Mouse (Mus musculus): Measurements from ENCODE around the gene Olfr862. TPM values are rescaled to one million over a fixed set of nuclear protein-coding genes. Genes with fewer than 3 reads are reported as not detected.

The Olfr862 gene
- polyA plus RNA-seq (2015; fragmentation: Nextera tagmentation; extraction: Ambion mirVana) = not detected in 2 replicates

DNA sequence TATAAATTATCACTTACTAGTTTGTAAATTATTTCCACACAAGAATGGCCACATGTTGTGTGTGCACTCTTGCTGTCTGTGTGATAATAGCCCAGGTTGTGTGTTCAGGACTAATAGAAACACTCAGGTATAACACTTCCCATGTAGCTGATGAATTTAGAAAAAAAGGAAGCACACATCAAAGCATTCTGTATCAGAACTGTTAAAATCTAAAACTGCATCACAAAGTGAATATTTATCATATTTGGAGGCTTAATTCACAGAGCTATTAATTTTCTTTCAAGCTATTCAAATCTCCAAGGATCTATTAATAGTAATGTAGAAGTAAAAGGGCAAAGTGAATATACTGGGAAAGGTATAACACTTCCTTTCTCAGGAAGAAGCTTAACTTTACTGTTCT is at the start of gene Olfr862:
TSS of gene Olfr862 (minus strand) at position 101 of the 400 bp plus-strand sequence.
- no peaks in the 10 kb centered on the region for H3K27me3 ChIP-seq
- H3K9me3 ChIP-seq (replicated peaks) = 0 out of 2 replicates have a peak, but pooled peaks cover 2% of the 10 kb centered on the region
- H3K4me2 ChIP-seq = no peak within 1 kb of the TSS
- no peak within 1 kb of the TSS for H3K27ac ChIP-seq (replicated peaks)
- no peaks in the 10 kb centered on the region for H3K36me3 ChIP-seq (replicated peaks)
- no peaks in the 10 kb centered on the region for H3K4me1 ChIP-seq (replicated peaks)
- H3K9ac ChIP-seq = no peak within 1 kb of the TSS
- ATAC-seq (ENCODE audit: insufficient read depth) = no peak
- H3K4me3 ChIP-seq (replicated peaks) = no peak within 1 kb of the TSS

- Histone ChIP-seq H3K4me1 (replicated peaks) (no peaks in the 10 kb centered on the region), H3K4me3 (replicated peaks) (no peak within 1 kb of the TSS), H3K9me3 (replicated peaks) (no peaks in the 10 kb centered on the region), H3K4me2 (no peak within 1 kb of the TSS), H3K27me3 (no peaks in the 10 kb centered on the region), H3K9ac (no peak within 1 kb of the TSS), H3K36me3 (replicated peaks) (no peaks in the 10 kb centered on the region), H3K27ac (replicated peaks) (no peak within 1 kb of the TSS)
- no peak for ATAC-seq (ENCODE audit: insufficient read depth)
- WGBS (ENCODE audit: insufficient replicate concordance) = 66% methylated on average over 2 of the region's 2 CpGs
These were observed 28.8 kb upstream of the Olfr862 start, which contains the start of gene Olfr77 for GRCm38 (mm10) chr9:19916565-19916964. Gene Olfr77 (plus strand): TSS chr9:19916865.

DNA sequence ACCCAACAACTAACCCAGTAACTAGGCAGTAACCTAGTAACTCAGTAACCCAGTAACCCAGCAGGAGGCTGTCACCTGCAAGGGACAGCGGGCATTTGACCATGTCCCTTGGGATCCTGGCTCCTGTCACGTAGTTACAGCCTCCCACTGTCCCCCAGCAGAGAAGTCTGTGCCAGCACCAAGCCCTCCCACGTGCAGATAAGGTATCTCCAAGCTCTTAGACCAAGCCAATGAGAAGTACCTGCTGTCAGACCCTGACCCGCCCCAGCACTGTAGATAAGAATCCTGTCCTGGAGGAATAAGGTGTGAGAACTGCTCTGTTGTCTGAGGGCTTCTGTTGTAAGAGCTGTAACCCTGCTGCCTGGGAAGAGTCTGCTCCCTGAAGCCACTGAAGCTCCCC is 23.4 kb upstream of the Olfr862 start:
- Histone ChIP-seq H3K4me2 (no peak overlapping the region), H3K4me1 (replicated peaks) (no peaks in the 10 kb centered on the region), H3K4me3 (replicated peaks) (no peak overlapping the region), H3K9me3 (replicated peaks) (no peaks in the 10 kb centered on the region), H3K27me3 (no peaks in the 10 kb centered on the region), H3K9ac (no peak overlapping the region), H3K36me3 (replicated peaks) (no peaks in the 10 kb centered on the region), H3K27ac (replicated peaks) (no peak overlapping the region)
- WGBS (ENCODE audit: insufficient replicate concordance) = 35% methylated on average over 4 of the region's 4 CpGs
- no peak for ATAC-seq (ENCODE audit: insufficient read depth)

GRCm38 (mm10) chr9:19849647-19850046 is 38.2 kb downstream of the Olfr862 start, which contains the start of gene Olfr860:
Gene Olfr860 (minus strand): TSS chr9:19849747.
- ATAC-seq (ENCODE audit: insufficient read depth) = no peak
- Histone ChIP-seq H3K9ac (no peak within 1 kb of the TSS), H3K4me3 (replicated peaks) (no peak within 1 kb of the TSS), H3K36me3 (replicated peaks) (no peaks in the 10 kb centered on the region), H3K9me3 (replicated peaks) (no peaks in the 10 kb centered on the region), H3K27ac (replicated peaks) (no peak within 1 kb of the TSS), H3K4me2 (no peak within 1 kb of the TSS), H3K27me3 (no peaks in the 10 kb centered on the region), H3K4me1 (replicated peaks) (no peaks in the 10 kb centered on the region)
- WGBS (ENCODE audit: insufficient replicate concordance) = 39% methylated on average over 1 of the region's 1 CpGs

Other genes starting within 250 kb of the Olfr862 start
- gene Olfr857, start 178.6 kb downstream of the Olfr862 start, polyA plus RNA-seq (2015; fragmentation: Nextera tagmentation; extraction: Ambion mirVana) = not detected in 2 replicates
- gene Olfr58, start 107.7 kb downstream of the Olfr862 start, polyA plus RNA-seq (2015; fragmentation: Nextera tagmentation; extraction: Ambion mirVana) = not detected in 2 replicates
- gene Olfr859, start 83.1 kb downstream of the Olfr862 start, polyA plus RNA-seq (2015; fragmentation: Nextera tagmentation; extraction: Ambion mirVana) = not detected in 2 replicates
- not detected in 2 replicates for gene Olfr860, start 38.3 kb downstream of the Olfr862 start, polyA plus RNA-seq (2015; fragmentation: Nextera tagmentation; extraction: Ambion mirVana)
- 0.10 and 0.13 TPM in 2 replicates for gene Olfr77, start 28.9 kb upstream of the Olfr862 start, polyA plus RNA-seq (2015; fragmentation: Nextera tagmentation; extraction: Ambion mirVana)
- not detected in 2 replicates for gene Olfr866, start 140.0 kb upstream of the Olfr862 start, polyA plus RNA-seq (2015; fragmentation: Nextera tagmentation; extraction: Ambion mirVana)
- not detected in 2 replicates for gene Olfr867, start 169.6 kb upstream of the Olfr862 start, polyA plus RNA-seq (2015; fragmentation: Nextera tagmentation; extraction: Ambion mirVana)
- not detected in 2 replicates for gene Olfr868, start 210.6 kb upstream of the Olfr862 start, polyA plus RNA-seq (2015; fragmentation: Nextera tagmentation; extraction: Ambion mirVana)
- gene Olfr869, start 241.0 kb upstream of the Olfr862 start, polyA plus RNA-seq (2015; fragmentation: Nextera tagmentation; extraction: Ambion mirVana) = not detected in 2 replicates

All from liver, embryonic 15.5 days (tissue).